ENCODE assay signal across 10 mouse cellular contexts in genomic region chrX:56649549-56650354, GRCm38 (mm10). TPM values are rescaled to one million over a fixed set of nuclear protein-coding genes. Genes with fewer than 3 reads are reported as not detected.
DNase-seq lines count a peak whose midpoint lies in the region; ATAC-seq and TF ChIP-seq lines count a peak whose summit lies in the region.
"Had no signal": no experiment of that assay in that cellular context is flagged by ENCODE, and none has a peak within 500 bp of the region (broad histone marks: within the 10 kb centered on the region; RNA-seq: fewer than 3 reads in every experiment).

No protein-coding gene starts in this region.

- TF ChIP-seq CTCF in lung, embryonic 14.5 days (IDR thresholded peaks at IDR 0.05; ENCODE audit: low read depth) = peak; percentile 58

- H3K36me3 ChIP-seq in forebrain, embryonic 12.5 days (replicated peaks) = no peaks in the 10 kb centered on the region
- no peaks in the 10 kb centered on the region for H3K36me3 ChIP-seq in forebrain, embryonic 11.5 days (ENCODE audit: control insufficient read depth, insufficient read depth, low read length)
- no peaks in the 10 kb centered on the region for H3K36me3 ChIP-seq in lung, embryonic 14.5 days (ENCODE audit: insufficient read depth)
- H3K36me3 ChIP-seq in forebrain, embryonic 14.5 days (ENCODE audit: control insufficient read depth, insufficient read depth, low read length) = peaks cover under 1% of the 10 kb centered on the region; the same call in 1 of the 2 replicates
- H3K36me3 ChIP-seq: embryonic facial prominence, embryonic 13.5 days; liver, embryonic 13.5 days had no signal

- ATAC-seq in forebrain, embryonic 12.5 days (ENCODE audit: low FRiP score) = peak; percentile 41; the same call in 1 of the 2 replicates
- ATAC-seq in forebrain, embryonic 11.5 days (replicated peaks; ENCODE audit: low FRiP score) = no peak
- ATAC-seq in lung, embryonic 14.5 days (ENCODE audit: insufficient read depth) = no peak
- ATAC-seq in forebrain, embryonic 14.5 days = peak; percentile 42; the same call in 1 of the 2 replicates

- no peak overlapping the region for H3K27ac ChIP-seq in forebrain, embryonic 12.5 days
- no peak overlapping the region for H3K27ac ChIP-seq in forebrain, embryonic 11.5 days (ENCODE audit: low read depth, low read length)
- H3K27ac ChIP-seq in lung, embryonic 14.5 days (ENCODE audit: low read depth) = no peak overlapping the region
- no peak overlapping the region for H3K27ac ChIP-seq in forebrain, embryonic 14.5 days (ENCODE audit: low read depth, low read length)
- H3K27ac ChIP-seq: embryonic facial prominence, embryonic 13.5 days; liver, embryonic 13.5 days had no signal

- no peaks in the 10 kb centered on the region for H3K9me3 ChIP-seq in forebrain, embryonic 12.5 days
- no peaks in the 10 kb centered on the region for H3K9me3 ChIP-seq in forebrain, embryonic 11.5 days (ENCODE audit: control insufficient read depth, low read length)
- H3K9me3 ChIP-seq in lung, embryonic 14.5 days (ENCODE audit: low read depth, low read length) = no peaks in the 10 kb centered on the region
- H3K9me3 ChIP-seq in forebrain, embryonic 14.5 days (replicated peaks; ENCODE audit: control insufficient read depth, low read length) = no peaks in the 10 kb centered on the region
- H3K9me3 ChIP-seq: embryonic facial prominence, embryonic 13.5 days; liver, embryonic 13.5 days had no signal

- DNase-seq in forebrain, embryonic 11.5 days (ENCODE audit: low spot score) = no peak
- peak; percentile 77 for DNase-seq in lung, embryonic 14.5 days
- no peak for DNase-seq in lung, postnatal 14 days
- peak; percentile 72 for DNase-seq in forebrain, embryonic 14.5 days (ENCODE audit: low spot score)
- DNase-seq in retina, postnatal 7 days (ENCODE audit: low read depth, low spot score) = peak; percentile 8
- no peak for DNase-seq in adrenal gland, postnatal 10 days
- DNase-seq in ovary, adult 18-20 months (ENCODE audit: low spot score) = no peak
- DNase-seq: liver, embryonic 13.5 days had no signal

- no peak overlapping the region for H3K4me3 ChIP-seq in forebrain, embryonic 12.5 days (replicated peaks)
- H3K4me3 ChIP-seq in forebrain, embryonic 11.5 days (ENCODE audit: low read depth, low read length) = no peak overlapping the region
- no peak overlapping the region for H3K4me3 ChIP-seq in lung, embryonic 14.5 days (ENCODE audit: low read depth, low read length)
- H3K4me3 ChIP-seq in forebrain, embryonic 14.5 days (ENCODE audit: low read depth, low read length) = no peak overlapping the region
- H3K4me3 ChIP-seq: embryonic facial prominence, embryonic 13.5 days; liver, embryonic 13.5 days had no signal

- H3K9ac ChIP-seq in forebrain, embryonic 12.5 days = no peak overlapping the region
- no peak overlapping the region for H3K9ac ChIP-seq in forebrain, embryonic 11.5 days (ENCODE audit: low read length)
- no peak overlapping the region for H3K9ac ChIP-seq in lung, embryonic 14.5 days
- no peak overlapping the region for H3K9ac ChIP-seq in forebrain, embryonic 14.5 days (ENCODE audit: low read length)
- H3K9ac ChIP-seq: embryonic facial prominence, embryonic 13.5 days; liver, embryonic 13.5 days had no signal

- H3K27me3 ChIP-seq in forebrain, embryonic 12.5 days = no peaks in the 10 kb centered on the region
- no peaks in the 10 kb centered on the region for H3K27me3 ChIP-seq in forebrain, embryonic 11.5 days (ENCODE audit: control insufficient read depth, insufficient read depth, low read length)
- no peaks in the 10 kb centered on the region for H3K27me3 ChIP-seq in lung, embryonic 14.5 days (ENCODE audit: insufficient read depth, low read length)
- H3K27me3 ChIP-seq in forebrain, embryonic 14.5 days (replicated peaks; ENCODE audit: control insufficient read depth, insufficient read depth, low read length) = no peaks in the 10 kb centered on the region
- H3K27me3 ChIP-seq: embryonic facial prominence, embryonic 13.5 days; liver, embryonic 13.5 days had no signal

- H3K4me1 ChIP-seq in forebrain, embryonic 12.5 days = no peaks in the 10 kb centered on the region; the same call in 1 of the 2 replicates
- no peaks in the 10 kb centered on the region for H3K4me1 ChIP-seq in forebrain, embryonic 11.5 days (replicated peaks; ENCODE audit: control insufficient read depth, insufficient read depth, low read length)
- no peaks in the 10 kb centered on the region for H3K4me1 ChIP-seq in lung, embryonic 14.5 days (ENCODE audit: insufficient read depth)
- no peaks in the 10 kb centered on the region for H3K4me1 ChIP-seq in forebrain, embryonic 14.5 days (ENCODE audit: control insufficient read depth, insufficient read depth, low read length)
- H3K4me1 ChIP-seq: embryonic facial prominence, embryonic 13.5 days; liver, embryonic 13.5 days had no signal

- no peak overlapping the region for H3K4me2 ChIP-seq in forebrain, embryonic 12.5 days
- H3K4me2 ChIP-seq in forebrain, embryonic 11.5 days (ENCODE audit: low read depth, low read length, severe bottlenecking) = no peak overlapping the region
- no peak overlapping the region for H3K4me2 ChIP-seq in lung, embryonic 14.5 days
- H3K4me2 ChIP-seq in forebrain, embryonic 14.5 days (ENCODE audit: low read length) = no peak overlapping the region
- H3K4me2 ChIP-seq: embryonic facial prominence, embryonic 13.5 days; liver, embryonic 13.5 days had no signal

- WGBS in forebrain, embryonic 12.5 days = 39% methylated on average over 7 of the region's 7 CpGs
- 39% methylated on average over 7 of the region's 7 CpGs for WGBS in forebrain, embryonic 11.5 days
- 60% methylated on average over 7 of the region's 7 CpGs for WGBS in lung, embryonic 14.5 days
- WGBS in forebrain, embryonic 14.5 days = 44% methylated on average over 7 of the region's 7 CpGs

RNA-seq across cellular contexts. Expression of gene Slc9a6, which starts 40.2 kb away (rescaled TPM):
- polyA plus RNA-seq in forebrain, embryonic 12.5 days (2016; fragmentation: Nextera tagmentation; extraction: Ambion mirVana) = 26.7 and 28.4 TPM in 2 replicates
- polyA plus RNA-seq in forebrain, embryonic 11.5 days (2014; fragmentation: Nextera tagmentation; extraction: Ambion mirVana) = 12.1 and 14.6 TPM in 2 replicates
- polyA plus RNA-seq in lung, embryonic 14.5 days (2014; fragmentation: Nextera tagmentation; extraction: Ambion mirVana) = 8.7 and 8.9 TPM in 2 replicates
- 29.9 and 30.2 TPM in 2 replicates for polyA plus RNA-seq in forebrain, embryonic 14.5 days (2014; fragmentation: Nextera tagmentation; extraction: Ambion mirVana)
- total RNA-seq in adrenal gland, postnatal 10 days (2021) = 10 to 100 TPM; 22.3 to 22.5 TPM

RNA-seq across cellular contexts. Expression of gene Mmgt1, which starts 51.9 kb away (rescaled TPM):
- 53.2 and 56.7 TPM in 2 replicates for polyA plus RNA-seq in forebrain, embryonic 12.5 days (2016; fragmentation: Nextera tagmentation; extraction: Ambion mirVana)
- 50.5 and 55.1 TPM in 2 replicates for polyA plus RNA-seq in forebrain, embryonic 11.5 days (2014; fragmentation: Nextera tagmentation; extraction: Ambion mirVana)
- 30.9 and 32.3 TPM in 2 replicates for polyA plus RNA-seq in lung, embryonic 14.5 days (2014; fragmentation: Nextera tagmentation; extraction: Ambion mirVana)
- polyA plus RNA-seq in forebrain, embryonic 14.5 days (2014; fragmentation: Nextera tagmentation; extraction: Ambion mirVana) = 45.8 and 49.9 TPM in 2 replicates
- 10 to 100 TPM; 24.2 to 26.9 TPM for total RNA-seq in adrenal gland, postnatal 10 days (2021)

Comparison
In these comparisons a context has a peak if more than half of its experiments do, and no peak if none do; other contexts are left out.
1. ATAC-seq: peak in forebrain, embryonic 12.5 days (single experiment) and forebrain, embryonic 14.5 days (single experiment); none in forebrain, embryonic 11.5 days (single experiment) and lung, embryonic 14.5 days (single experiment).
2. DNase-seq: peak in lung, embryonic 14.5 days (single experiment), forebrain, embryonic 14.5 days (single experiment) and retina, postnatal 7 days (single experiment); none in forebrain, embryonic 11.5 days (single experiment), lung, postnatal 14 days (single experiment), adrenal gland, postnatal 10 days (single experiment) and ovary, adult 18-20 months (single experiment).